Mouse (Mus musculus) CH12.LX (cell line): Measurements from ENCODE around the gene Pvr. TPM values are rescaled to one million over a fixed set of nuclear protein-coding genes. Genes with fewer than 3 reads are reported as not detected.

Experiments used
- DNase-seq: peaks from one replicate; pipeline ENCODE4 v3.0.0-alpha.2; 2013; ENCODE audit errors: extremely low read depth
- H3K27ac ChIP-seq: 2 replicates; pipeline ENCODE4 v1.5.1; 2012; ENCODE audit warnings: low read depth, mild to moderate bottlenecking, control low read depth, moderate library complexity; ENCODE audit not compliant: insufficient read depth
- H3K27me3 ChIP-seq: replicated peaks from 2 replicates; pipeline ENCODE3; 2012; ENCODE audit warnings: inconsistent platforms
- H3K36me3 ChIP-seq, 2 experiments: replicated peaks in 1 of 2; 2 replicates each; pipeline versions ENCODE3 to v1.6.1; 2012; ENCODE audit warnings: inconsistent platforms in 1 of 2, low read length in 1 of 2, mild to moderate bottlenecking in 1 of 2, mixed read lengths in 1 of 2, moderate library complexity in 1 of 2; ENCODE audit not compliant: control insufficient read depth in 1 of 2, insufficient read depth in 1 of 2
- H3K4me1 ChIP-seq, 2 experiments: 2 replicates each; pipeline ENCODE4 v1.6.1; 2012; ENCODE audit warnings: inconsistent platforms in 1 of 2, moderate library complexity in 1 of 2; ENCODE audit not compliant: insufficient read depth in 2 of 2, control insufficient read depth in 1 of 2
- H3K4me2 ChIP-seq: 2 replicates; pipeline ENCODE4 v1.6.1; 2012; ENCODE audit warnings: low read depth, mild to moderate bottlenecking, control low read depth; ENCODE audit not compliant: poor library complexity, insufficient read depth, severe bottlenecking
- H3K4me3 ChIP-seq, 3 experiments: fragments of 150-350 bp in 1 of 3; sonication (generic) in 1 of 3; replicated peaks in 1 of 3; 2 replicates each; pipeline versions ENCODE3 to v1.5.1; 2011 to 2012; ENCODE audit warnings: low read depth in 2 of 3, low read length in 2 of 3, mild to moderate bottlenecking in 2 of 3, moderate library complexity in 2 of 3, control low read depth in 1 of 3, improper control_type of control experiment in 1 of 3, inconsistent platforms in 1 of 3, mixed read lengths in 1 of 3; ENCODE audit not compliant: poor library complexity in 1 of 3
- H3K79me2 ChIP-seq: replicated peaks from 2 replicates; pipeline ENCODE4 v1.6.1; 2012; ENCODE audit warnings: mild to moderate bottlenecking, moderate library complexity; ENCODE audit not compliant: control insufficient read depth, poor library complexity, insufficient read depth, severe bottlenecking; ENCODE audit errors: extremely low read depth
- H3K9ac ChIP-seq: 2 replicates; pipeline ENCODE4 v1.6.1; 2012; ENCODE audit warnings: low read depth, mild to moderate bottlenecking, control low read depth, moderate library complexity; ENCODE audit not compliant: insufficient read depth
- H3K9me3 ChIP-seq: replicated peaks from 2 replicates; pipeline ENCODE3; 2012; ENCODE audit warnings: low read length, inconsistent platforms, mixed read lengths
- BHLHE40 ChIP-seq: IDR thresholded peaks from 2 replicates; pipeline ENCODE4 v1.6.1; 2011; ENCODE audit warnings: mild to moderate bottlenecking, low read depth, low read length, improper control_type of control experiment
- GABPA ChIP-seq: IDR thresholded peaks from 2 replicates; pipeline ENCODE4 v1.6.1; 2012; ENCODE audit warnings: low read depth, low read length, improper control_type of control experiment, inconsistent platforms; ENCODE audit not compliant: insufficient replicate concordance
- IRF4 ChIP-seq: IDR thresholded peaks from 2 replicates; pipeline ENCODE4 v1.6.1; 2014; ENCODE audit warnings: low read depth, mild to moderate bottlenecking, inconsistent platforms, low read length, improper control_type of control experiment
- JUN ChIP-seq: IDR thresholded peaks from 2 replicates; pipeline ENCODE4 v1.6.1; 2011; ENCODE audit warnings: low read depth, mild to moderate bottlenecking, low read length, improper control_type of control experiment, moderate library complexity; ENCODE audit not compliant: insufficient read depth
- MYC ChIP-seq: IDR thresholded peaks from 2 replicates; pipeline ENCODE4 v1.6.1; 2011; ENCODE audit warnings: low read depth, mild to moderate bottlenecking, improper control_type of control experiment, low read length
- dilution Hi-C: fragments of 300-500 bp; cut with MboI; formaldehyde crosslinking; loops from 2 replicates; pipeline ENCODE4 v1.14.3; 2020; ENCODE audit warnings: low sequenced_read_pairs; ENCODE audit not compliant: extremely low pct_unique_long_range_greater_than_20kb, extremely low pct_ligation_motif_present
- in situ Hi-C: fragments of 300-500 bp; cut with MboI; formaldehyde crosslinking; loops from 3 replicates; pipeline ENCODE4 v1.14.3; 2019; ENCODE audit warnings: low sequenced_read_pairs, low pct_ligation_motif_present, low pct_unique_long_range_greater_than_20kb, mixed read lengths
- polyA plus RNA-seq: library from polyadenylated mRNA; unstranded; fragments of >175 nt; gene quantifications from 2 replicates; pipeline ENCODE4 v1.2.1, GENCODE M21; 2012; ENCODE audit warnings: low read depth; ENCODE audit not compliant: insufficient read length
- total RNA-seq, 2 experiments: library from RNA; depleted of rRNA; stranded (reverse); fragments of 300-350 nt in 1 of 2; fragments of >200 nt in 1 of 2; gene quantifications; 2 replicates each; pipeline ENCODE4 v1.2.3; 2012 to 2014

Gene Pvr
- total and polyA plus RNA-seq, 3 experiments: 12.7 to 15.0 (median 13.2) TPM

DNA sequence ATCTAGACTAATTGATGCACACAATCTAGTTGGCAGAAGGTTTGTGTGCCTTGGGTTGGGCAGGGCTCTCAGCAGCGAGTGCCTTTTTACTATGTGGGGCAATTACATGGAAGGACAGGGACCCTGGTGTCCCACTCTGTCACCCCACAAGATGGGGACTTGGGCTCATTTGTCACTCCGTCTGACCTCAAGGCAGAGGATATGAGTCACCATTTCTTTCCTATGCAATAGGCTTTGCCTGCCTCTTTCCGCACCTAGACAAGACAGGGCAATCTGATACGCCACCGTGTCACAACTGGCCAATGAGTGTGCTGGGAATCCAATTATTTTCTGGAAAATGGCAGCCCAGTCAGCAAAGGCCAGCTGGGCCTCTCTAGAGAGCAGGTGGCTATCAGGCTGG, 65.3 kb downstream of the Pvr start:
- H3K4me1 ChIP-seq: peaks cover 15 to 16% of the 10 kb centered on the region in 2 experiments
- in situ Hi-C loops (loop anchor here (25.0 kb wide), 1 partner anchor 443 kb away; the partner anchor contains the start of genes Ckm and Klc3), dilution Hi-C loops (no loop called here)
- TF ChIP-seq IRF4 (no peak), GABPA (no peak), BHLHE40 (no peak), MYC (no peak), JUN (no peak)
- H3K9me3 ChIP-seq: no peaks in the 10 kb centered on the region
- no peak overlapping the region for H3K4me2 ChIP-seq
- H3K27ac ChIP-seq: no peak overlapping the region; the same call in 1 of the 2 replicates
- H3K9ac ChIP-seq: no peak overlapping the region
- H3K4me3 ChIP-seq: no peak overlapping the region
- peaks cover 2 to 63% of the 10 kb centered on the region in 2 experiments for H3K36me3 ChIP-seq
- no peaks in the 10 kb centered on the region for H3K79me2 ChIP-seq
- DNase-seq: no peak
- no peaks in the 10 kb centered on the region for H3K27me3 ChIP-seq

Other genes with a start within 250 kb of the Pvr start
- gene Apoc2, start 243.2 kb downstream of the Pvr start, total RNA-seq (2012; rRNA removed): not detected in 2 replicates
- not detected in 2 replicates for gene Apoc2, start 243.2 kb downstream of the Pvr start, total RNA-seq (2014; rRNA removed)
- gene Apoc2, start 243.2 kb downstream of the Pvr start, polyA plus RNA-seq: not detected in 2 replicates
- gene Gm44805, start 239.7 kb downstream of the Pvr start, total RNA-seq (2012; rRNA removed): not detected in 2 replicates
- gene Gm44805, start 239.7 kb downstream of the Pvr start, total RNA-seq (2014; rRNA removed): not detected in 2 replicates
- gene Gm44805, start 239.7 kb downstream of the Pvr start, polyA plus RNA-seq: not detected in 2 replicates
- not detected in 2 replicates for gene Apoc4, start 239.7 kb downstream of the Pvr start, total RNA-seq (2012; rRNA removed)
- not detected in 2 replicates for gene Apoc4, start 239.7 kb downstream of the Pvr start, total RNA-seq (2014; rRNA removed)
- not detected in 2 replicates for gene Apoc4, start 239.7 kb downstream of the Pvr start, polyA plus RNA-seq
- not detected in 2 replicates for gene Apoc1, start 228.5 kb downstream of the Pvr start, total RNA-seq (2012; rRNA removed)
- not detected in 2 replicates for gene Apoc1, start 228.5 kb downstream of the Pvr start, total RNA-seq (2014; rRNA removed)
- not detected in 2 replicates for gene Apoc1, start 228.5 kb downstream of the Pvr start, polyA plus RNA-seq
- 10.0 and 10.5 TPM in 2 replicates for gene Apoe, start 222.0 kb downstream of the Pvr start, total RNA-seq (2012; rRNA removed)
- 6.2 and 6.4 TPM in 2 replicates for gene Apoe, start 222.0 kb downstream of the Pvr start, total RNA-seq (2014; rRNA removed)
- 16.7 and 21.4 TPM in 2 replicates for gene Apoe, start 222.0 kb downstream of the Pvr start, polyA plus RNA-seq
- 179 and 214 TPM in 2 replicates for gene Tomm40, start 205.7 kb downstream of the Pvr start, total RNA-seq (2012; rRNA removed)
- 115 TPM in 2 replicates for gene Tomm40, start 205.7 kb downstream of the Pvr start, total RNA-seq (2014; rRNA removed)
- 197 and 221 TPM in 2 replicates for gene Tomm40, start 205.7 kb downstream of the Pvr start, polyA plus RNA-seq
- gene Nectin2, start 170.7 kb downstream of the Pvr start, total RNA-seq (2012; rRNA removed): 9.1 and 14.1 TPM in 2 replicates
- gene Nectin2, start 170.7 kb downstream of the Pvr start, total RNA-seq (2014; rRNA removed): 3.0 and 3.4 TPM in 2 replicates
- 6.3 and 6.5 TPM in 2 replicates for gene Nectin2, start 170.7 kb downstream of the Pvr start, polyA plus RNA-seq
- 8.2 and 10.9 TPM in 2 replicates for gene Bcam, start 150.1 kb downstream of the Pvr start, total RNA-seq (2012; rRNA removed)
- 2.4 and 3.0 TPM in 2 replicates for gene Bcam, start 150.1 kb downstream of the Pvr start, total RNA-seq (2014; rRNA removed)
- gene Bcam, start 150.1 kb downstream of the Pvr start, polyA plus RNA-seq: 4.8 and 5.3 TPM in 2 replicates
- gene Cblc, start 124.4 kb downstream of the Pvr start, total RNA-seq (2012; rRNA removed): 30.8 and 38.9 TPM in 2 replicates
- gene Cblc, start 124.4 kb downstream of the Pvr start, total RNA-seq (2014; rRNA removed): 6.4 and 7.2 TPM in 2 replicates
- gene Cblc, start 124.4 kb downstream of the Pvr start, polyA plus RNA-seq: 12.7 and 13.4 TPM in 2 replicates
- gene Bcl3, start 98.4 kb downstream of the Pvr start, total RNA-seq (2012; rRNA removed): 15.8 and 18.8 TPM in 2 replicates
- 3.2 and 3.8 TPM in 2 replicates for gene Bcl3, start 98.4 kb downstream of the Pvr start, total RNA-seq (2014; rRNA removed)
- gene Bcl3, start 98.4 kb downstream of the Pvr start, polyA plus RNA-seq: 17.9 and 25.2 TPM in 2 replicates
- gene Gm19345, start 69.2 kb downstream of the Pvr start, total RNA-seq (2012; rRNA removed): 0.59 TPM in 1 of 2 replicates, not detected in the other
- gene Gm19345, start 69.2 kb downstream of the Pvr start, total RNA-seq (2014; rRNA removed): not detected in 2 replicates
- gene Gm19345, start 69.2 kb downstream of the Pvr start, polyA plus RNA-seq: 4.1 and 4.3 TPM in 2 replicates
- gene Ceacam16, start 59.9 kb downstream of the Pvr start, total RNA-seq (2012; rRNA removed): 2.5 and 3.2 TPM in 2 replicates
- 0.88 and 1.1 TPM in 2 replicates for gene Ceacam16, start 59.9 kb downstream of the Pvr start, total RNA-seq (2014; rRNA removed)
- gene Ceacam16, start 59.9 kb downstream of the Pvr start, polyA plus RNA-seq: 6.8 and 7.7 TPM in 2 replicates
- gene Ceacam19, start 33.2 kb downstream of the Pvr start, total RNA-seq (2012; rRNA removed): 0.04 and 0.08 TPM in 2 replicates
- gene Ceacam19, start 33.2 kb downstream of the Pvr start, total RNA-seq (2014; rRNA removed): not detected in 2 replicates
- not detected in 2 replicates for gene Ceacam19, start 33.2 kb downstream of the Pvr start, polyA plus RNA-seq
- 0.08 TPM in 1 of 2 replicates, not detected in the other for gene Igsf23, start 29.6 kb upstream of the Pvr start, total RNA-seq (2012; rRNA removed)
- gene Igsf23, start 29.6 kb upstream of the Pvr start, total RNA-seq (2014; rRNA removed): not detected in 2 replicates
- not detected in 2 replicates for gene Igsf23, start 29.6 kb upstream of the Pvr start, polyA plus RNA-seq
- gene Ceacam20, start 44.3 kb upstream of the Pvr start, total RNA-seq (2012; rRNA removed): 1.8 and 1.9 TPM in 2 replicates
- gene Ceacam20, start 44.3 kb upstream of the Pvr start, total RNA-seq (2014; rRNA removed): 4.3 and 6.6 TPM in 2 replicates
- 4.2 and 5.8 TPM in 2 replicates for gene Ceacam20, start 44.3 kb upstream of the Pvr start, polyA plus RNA-seq
- 0.21 and 0.34 TPM in 2 replicates for gene Nlrp9b, start 70.3 kb upstream of the Pvr start, total RNA-seq (2012; rRNA removed)
- 1.4 TPM in 2 replicates for gene Nlrp9b, start 70.3 kb upstream of the Pvr start, total RNA-seq (2014; rRNA removed)
- gene Nlrp9b, start 70.3 kb upstream of the Pvr start, polyA plus RNA-seq: 1.4 and 2.3 TPM in 2 replicates
- not detected in 2 replicates for gene Vmn1r91, start 178.5 kb upstream of the Pvr start, total RNA-seq (2012; rRNA removed)
- gene Vmn1r91, start 178.5 kb upstream of the Pvr start, total RNA-seq (2014; rRNA removed): not detected in 2 replicates
- not detected in 2 replicates for gene Vmn1r91, start 178.5 kb upstream of the Pvr start, polyA plus RNA-seq
- not detected in 2 replicates for gene Gm16442, start 201.4 kb upstream of the Pvr start, total RNA-seq (2012; rRNA removed)
- gene Gm16442, start 201.4 kb upstream of the Pvr start, total RNA-seq (2014; rRNA removed): not detected in 2 replicates
- gene Gm16442, start 201.4 kb upstream of the Pvr start, polyA plus RNA-seq: not detected in 2 replicates
- gene Vmn1r93, start 217.9 kb upstream of the Pvr start, total RNA-seq (2012; rRNA removed): not detected in 2 replicates
- not detected in 2 replicates for gene Vmn1r93, start 217.9 kb upstream of the Pvr start, total RNA-seq (2014; rRNA removed)
- not detected in 2 replicates for gene Vmn1r93, start 217.9 kb upstream of the Pvr start, polyA plus RNA-seq
- gene Vmn1r94, start 247.2 kb upstream of the Pvr start, total RNA-seq (2012; rRNA removed): not detected in 2 replicates
- gene Vmn1r94, start 247.2 kb upstream of the Pvr start, total RNA-seq (2014; rRNA removed): not detected in 2 replicates
- gene Vmn1r94, start 247.2 kb upstream of the Pvr start, polyA plus RNA-seq: not detected in 2 replicates